Mouse (Mus musculus) liver, adult 2 months (tissue): ENCODE measurements around the gene Cbwd1.

Source experiments
- CTCF ChIP-seq: fragments of 200-500 bp; IDR thresholded peaks from 2 replicates; pipeline ENCODE4 v1.5.1; 2011; ENCODE audit warnings: low read depth, low read length, control low read depth
- POLR2A ChIP-seq: fragments of 200-500 bp; IDR thresholded peaks from 2 replicates; pipeline ENCODE4 v1.6.1; 2011; ENCODE audit warnings: low read length, control low read depth; ENCODE audit not compliant: insufficient read depth; ENCODE audit errors: extremely low read depth

GRCm38 (mm10) chr19:24896536-24896935 is 64.9 kb downstream of the Cbwd1 start:
- no peak for TF ChIP-seq CTCF
- no peak for TF ChIP-seq POLR2A
